Mouse (Mus musculus) liver, embryonic 16.5 days (tissue): Measurements from ENCODE around the gene Arl4a. TPM values are rescaled to one million over a fixed set of nuclear protein-coding genes. Genes with fewer than 3 reads are reported as not detected.

Experiments used
- ATAC-seq: fragments of 200-750 bp; cut with Nextera tagmentation; 2 replicates; pipeline ENCODE4 v1.8.0; 2017; ENCODE audit warnings: low read depth, mild to moderate bottlenecking, moderate number of reproducible peaks, moderate library complexity
- H3K27ac ChIP-seq: fragments of 300-500 bp; sonication (generic); 2 replicates; pipeline ENCODE4 v1.5.1; 2014; ENCODE audit warnings: mild to moderate bottlenecking, low read length
- H3K27me3 ChIP-seq: fragments of 300-500 bp; sonication (generic); 2 replicates; pipeline ENCODE4 v1.6.1; 2014; ENCODE audit warnings: low read depth, low read length, mixed read lengths; ENCODE audit not compliant: control insufficient read depth, insufficient read depth
- H3K36me3 ChIP-seq: fragments of 300-500 bp; sonication (generic); 2 replicates; pipeline ENCODE4 v1.6.1; 2014; ENCODE audit warnings: mild to moderate bottlenecking; ENCODE audit not compliant: control insufficient read depth, insufficient read depth
- H3K4me1 ChIP-seq: fragments of 300-500 bp; sonication (generic); 2 replicates; pipeline ENCODE4 v1.6.1; 2014; ENCODE audit warnings: low read depth, low read length, mixed read lengths; ENCODE audit not compliant: control insufficient read depth
- H3K4me2 ChIP-seq: fragments of 300-500 bp; sonication (generic); 2 replicates; pipeline ENCODE4 v1.6.1; 2014; ENCODE audit warnings: low read depth, low read length, mixed read lengths
- H3K4me3 ChIP-seq: fragments of 300-500 bp; sonication (generic); 2 replicates; pipeline ENCODE4 v1.5.1; 2014; ENCODE audit warnings: low read depth, mild to moderate bottlenecking, low read length
- H3K9ac ChIP-seq: fragments of 300-500 bp; sonication (generic); 2 replicates; pipeline ENCODE4 v1.6.1; 2014; ENCODE audit warnings: low read depth, low read length
- H3K9me3 ChIP-seq: fragments of 300-500 bp; sonication (generic); replicated peaks from 2 replicates; pipeline ENCODE4 v1.6.1; 2016; ENCODE audit warnings: low read length; ENCODE audit not compliant: control insufficient read depth
- WGBS: fragments of 180-500 bp; shearing (Covaris S2); extraction: QIAGEN DNeasy Blood & Tissue Kit; methylation state at CpG from one replicate; pipeline ENCODE4 v1.1.7; 2014; ENCODE audit not compliant: insufficient replicate concordance; 5-methylcytosine and 5-hydroxymethylcytosine counted together
- polyA plus RNA-seq: library from polyadenylated mRNA; unstranded; fragments of >200 nt; fragmentation: Nextera tagmentation; extraction: Ambion mirVana; gene quantifications from 2 replicates; pipeline ENCODE4 v1.2.1, GENCODE M21; 2015

The Arl4a gene
- polyA plus RNA-seq, 1 experiment from 2014 or later = 93.3 TPM

GRCm38 (mm10) chr12:40037226-40037813 lies 505 bp downstream of the Arl4a start:
- Histone ChIP-seq H3K4me2 (peak overlapping the region; percentile 93), H3K27me3 (no peaks in the 10 kb centered on the region), H3K4me1 (peaks cover 3% of the 10 kb centered on the region; the same call in 1 of the 2 replicates), H3K4me3 (peak overlapping the region; percentile 83), H3K27ac (peak overlapping the region; percentile 99), H3K36me3 (0 out of 2 replicates have a peak, but pooled peaks cover 2% of the 10 kb centered on the region), H3K9me3 (no peaks in the 10 kb centered on the region), H3K9ac (peak overlapping the region; percentile 96)
- peak; percentile 91 for ATAC-seq
- WGBS = under 1% methylated on average over 58 of the region's 60 CpGs

DNA sequence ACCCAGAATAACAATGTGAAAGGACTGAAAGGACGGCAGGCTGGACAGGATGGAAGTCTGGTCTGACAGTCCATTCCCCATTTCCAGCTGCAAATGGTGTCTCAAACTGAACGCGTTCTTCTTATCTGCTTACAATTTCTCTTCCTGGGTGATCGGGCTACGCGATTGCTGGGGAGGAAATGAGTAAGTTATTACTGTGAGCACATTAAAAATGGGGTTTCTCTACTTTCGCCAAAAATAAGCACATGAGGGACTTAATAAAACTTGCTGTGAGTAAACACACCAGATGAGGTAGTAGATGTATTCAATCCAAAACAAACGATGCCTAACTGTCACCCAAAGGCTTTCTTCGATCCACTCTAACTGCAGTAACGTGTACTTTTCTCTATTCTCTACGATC lies 1.2 kb downstream of the Arl4a start:
- under 1% methylated on average over 11 of the region's 11 CpGs for WGBS
- H3K27ac ChIP-seq = peak overlapping the region; percentile 91
- H3K4me1 ChIP-seq = peaks cover 3% of the 10 kb centered on the region; the same call in 1 of the 2 replicates

GRCm38 (mm10) chr12:40035506-40035905 lies 2.3 kb downstream of the Arl4a start:
- peak overlapping the region; percentile 91 for H3K27ac ChIP-seq
- H3K9me3 ChIP-seq = no peaks in the 10 kb centered on the region
- peak overlapping the region; percentile 83 for H3K4me3 ChIP-seq
- H3K4me1 ChIP-seq = peaks cover 3% of the 10 kb centered on the region; the same call in 1 of the 2 replicates
- H3K4me2 ChIP-seq = peak overlapping the region; percentile 48
- 43% methylated on average over 4 of the region's 4 CpGs for WGBS
- ATAC-seq = no peak
- peak overlapping the region; percentile 96 for H3K9ac ChIP-seq
- no peaks in the 10 kb centered on the region for H3K27me3 ChIP-seq
- 0 out of 2 replicates have a peak, but pooled peaks cover 2% of the 10 kb centered on the region for H3K36me3 ChIP-seq

More for the DNA sequence above, 1.2 kb downstream of the Arl4a start:
- Histone ChIP-seq H3K9me3 (no peaks in the 10 kb centered on the region), H3K36me3 (0 out of 2 replicates have a peak, but pooled peaks cover 2% of the 10 kb centered on the region), H3K4me2 (peak overlapping the region; percentile 48), H3K9ac (peak overlapping the region; percentile 96), H3K4me3 (peak overlapping the region; percentile 83), H3K27me3 (no peaks in the 10 kb centered on the region)
- ATAC-seq = no peak

- Histone ChIP-seq H3K36me3 (0 out of 2 replicates have a peak, but pooled peaks cover 2% of the 10 kb centered on the region), H3K9me3 (no peaks in the 10 kb centered on the region), H3K9ac (no peak overlapping the region), H3K4me1 (peaks cover 17% of the 10 kb centered on the region), H3K27ac (no peak overlapping the region), H3K27me3 (no peaks in the 10 kb centered on the region), H3K4me3 (no peak overlapping the region), H3K4me2 (no peak overlapping the region)
- no peak for ATAC-seq
- WGBS = 60% methylated on average over 4 of the region's 4 CpGs
These were observed 8.6 kb downstream of the Arl4a start for GRCm38 (mm10) chr12:40029201-40029600.

DNA sequence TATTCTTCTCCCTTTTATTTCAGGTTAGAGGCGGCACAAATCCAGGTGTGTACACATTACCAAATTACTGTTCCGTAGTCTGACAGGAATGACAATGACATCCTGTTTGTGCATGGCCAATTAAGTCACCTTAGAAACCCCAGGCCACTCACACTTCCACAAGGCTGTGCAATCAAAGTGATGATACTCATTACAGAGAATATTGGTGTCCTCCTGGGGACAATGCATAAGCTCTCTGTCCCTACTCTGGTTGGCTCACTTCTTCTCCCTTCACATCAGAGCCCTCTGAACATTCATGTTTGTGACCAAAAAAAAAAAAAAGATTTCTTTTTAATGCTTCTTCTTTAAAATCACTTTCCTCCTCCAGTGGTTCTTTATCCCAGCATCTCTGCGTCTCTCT lies 10.0 kb downstream of the Arl4a start:
- 61% methylated on average over 3 of the region's 3 CpGs for WGBS
- H3K4me1 ChIP-seq = peaks cover 22% of the 10 kb centered on the region
- H3K27ac ChIP-seq = peak overlapping the region; percentile 92
- no peak overlapping the region for H3K9ac ChIP-seq
- H3K9me3 ChIP-seq = no peaks in the 10 kb centered on the region
- H3K27me3 ChIP-seq = no peaks in the 10 kb centered on the region
- H3K4me3 ChIP-seq = no peak overlapping the region
- peak overlapping the region; percentile 45 for H3K4me2 ChIP-seq
- peak; percentile 26; the same call in 1 of the 2 replicates for ATAC-seq
- H3K36me3 ChIP-seq = no peaks in the 10 kb centered on the region

DNA sequence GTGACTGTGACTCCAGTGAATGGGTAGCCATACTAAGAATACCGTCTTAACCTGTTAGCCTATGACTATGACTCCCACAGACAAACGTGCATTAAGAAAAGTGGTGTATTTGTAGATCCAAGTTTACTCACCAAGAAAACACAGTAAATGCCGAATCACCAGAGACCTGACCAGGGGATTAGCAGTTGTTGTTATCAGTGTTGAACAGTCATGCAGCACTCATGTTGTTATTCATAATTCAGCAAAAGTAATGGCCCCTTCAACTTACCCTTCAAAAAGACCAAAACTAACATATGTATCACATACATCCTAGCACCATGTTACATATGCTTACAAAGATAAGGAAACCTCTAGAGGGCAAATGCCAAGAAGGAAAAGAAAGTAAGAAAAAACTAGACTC lies 10.4 kb downstream of the Arl4a start:
- H3K4me2 ChIP-seq = peak overlapping the region; percentile 45
- H3K27ac ChIP-seq = peak overlapping the region; percentile 92

DNA sequence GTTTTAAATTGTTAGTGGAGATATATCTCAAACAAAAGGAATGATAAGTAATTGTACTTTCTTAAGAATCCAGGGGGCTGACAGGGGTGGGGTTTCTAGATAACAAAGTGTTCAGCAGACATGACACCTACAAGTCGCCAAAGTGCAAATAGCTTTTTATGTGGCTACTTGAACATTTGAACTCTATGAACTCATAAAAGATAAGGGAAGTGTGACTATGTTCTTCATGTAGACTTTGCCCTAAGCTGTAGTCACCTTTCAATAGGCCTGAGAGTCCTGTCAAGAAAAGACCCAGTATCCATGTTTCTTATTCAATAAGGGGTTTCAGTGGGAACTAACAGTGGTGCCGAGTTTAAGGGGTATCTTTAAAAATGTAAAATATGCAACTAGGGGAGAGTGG lies 13.9 kb downstream of the Arl4a start:
- no peak overlapping the region for H3K4me2 ChIP-seq
- WGBS = 32% methylated on average over 2 of the region's 2 CpGs
- H3K36me3 ChIP-seq = no peaks in the 10 kb centered on the region
- H3K9ac ChIP-seq = no peak overlapping the region
- no peaks in the 10 kb centered on the region for H3K27me3 ChIP-seq
- no peak overlapping the region for H3K27ac ChIP-seq
- peaks cover 22% of the 10 kb centered on the region for H3K4me1 ChIP-seq
- no peak for ATAC-seq
- no peak overlapping the region for H3K4me3 ChIP-seq
- no peaks in the 10 kb centered on the region for H3K9me3 ChIP-seq

More for the DNA sequence above, 10.4 kb downstream of the Arl4a start:
- H3K9ac ChIP-seq = peak overlapping the region; percentile 37; the same call in 1 of the 2 replicates
- no peak overlapping the region for H3K4me3 ChIP-seq
- no peaks in the 10 kb centered on the region for H3K36me3 ChIP-seq
- no peaks in the 10 kb centered on the region for H3K9me3 ChIP-seq
- no peaks in the 10 kb centered on the region for H3K27me3 ChIP-seq
- 20% methylated on average over 3 of the region's 3 CpGs for WGBS
- peaks cover 22% of the 10 kb centered on the region for H3K4me1 ChIP-seq
- peak; percentile 89 for ATAC-seq

DNA sequence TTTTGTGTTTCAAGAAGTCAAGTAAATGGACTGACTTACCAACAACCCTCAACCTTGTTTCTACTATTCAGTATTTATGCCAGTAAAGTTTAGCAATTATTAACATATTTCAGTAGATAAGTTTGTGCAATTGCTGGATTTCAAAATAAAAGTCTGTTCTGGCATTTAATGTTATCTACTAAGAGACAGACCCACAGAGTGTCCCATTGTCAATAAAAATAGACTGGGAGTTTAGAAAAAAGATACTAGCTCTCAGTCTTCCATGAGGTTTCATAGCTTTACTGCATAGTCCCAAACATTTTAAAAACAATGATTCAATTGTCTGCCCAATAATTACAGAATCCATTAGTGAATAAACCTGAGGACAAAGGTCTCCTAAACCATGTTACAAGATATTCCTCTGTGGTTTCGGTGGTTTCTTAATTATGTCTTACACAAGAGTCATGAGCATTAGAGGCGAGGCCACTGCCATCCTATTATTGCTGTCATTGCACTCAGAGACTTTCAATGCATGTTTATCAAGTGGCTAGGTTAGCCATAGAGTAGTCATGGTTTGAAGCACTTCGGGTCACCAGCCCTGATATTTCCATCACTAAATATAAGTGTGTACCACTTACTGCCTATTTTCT lies 14.7 kb downstream of the Arl4a start:
- Histone ChIP-seq H3K27me3 (no peaks in the 10 kb centered on the region), H3K4me3 (no peak overlapping the region), H3K36me3 (no peaks in the 10 kb centered on the region), H3K4me2 (no peak overlapping the region), H3K9ac (no peak overlapping the region), H3K9me3 (no peaks in the 10 kb centered on the region), H3K27ac (peak overlapping the region; percentile 48; the same call in 1 of the 2 replicates), H3K4me1 (peaks cover 17% of the 10 kb centered on the region)
- WGBS = 32% methylated on average over 3 of the region's 3 CpGs
- no peak for ATAC-seq

DNA sequence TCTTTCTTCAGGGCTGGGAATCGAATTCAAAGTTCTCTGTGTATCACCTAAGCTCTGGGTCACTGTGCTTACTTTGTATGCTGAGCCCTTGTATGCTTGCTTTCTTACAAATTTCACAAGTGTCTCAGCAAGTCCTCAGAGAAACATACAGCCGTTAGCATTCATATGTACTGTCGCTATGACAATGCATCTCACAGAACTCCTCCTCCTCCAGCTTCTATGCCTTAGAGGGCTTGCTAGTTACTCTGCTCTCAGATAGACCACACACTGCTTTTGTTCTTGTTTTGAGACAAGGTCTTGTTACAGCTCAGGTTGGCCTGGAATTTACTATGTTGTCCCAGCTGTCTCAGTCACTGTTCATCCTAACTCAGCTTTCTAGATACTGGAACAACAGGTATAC lies 15.5 kb downstream of the Arl4a start:
- WGBS = 54% methylated on average over 3 of the region's 3 CpGs
- Histone ChIP-seq H3K4me3 (no peak overlapping the region), H3K9me3 (no peaks in the 10 kb centered on the region), H3K36me3 (no peaks in the 10 kb centered on the region), H3K27me3 (no peaks in the 10 kb centered on the region), H3K27ac (no peak overlapping the region), H3K4me1 (peaks cover 12% of the 10 kb centered on the region), H3K9ac (no peak overlapping the region), H3K4me2 (no peak overlapping the region)
- ATAC-seq = no peak
